Comparison of ENCODE assay signal across 9 mouse cellular contexts in genomic region chr9:65109132-65110072, GRCm38 (mm10). TPM values are rescaled to one million over a fixed set of nuclear protein-coding genes. Genes with fewer than 3 reads are reported as not detected.
DNase-seq lines count a peak whose midpoint lies in the region; ATAC-seq and TF ChIP-seq lines count a peak whose summit lies in the region.
"Had no signal": no experiment of that assay in that cellular context is flagged by ENCODE, and none has a peak within 500 bp of the region (broad histone marks: within the 10 kb centered on the region; RNA-seq: fewer than 3 reads in every experiment).

No protein-coding gene starts in this region.

- intact Hi-C loops in heart, postnatal 36 days (cut with DNase I): no loop called here
- intact Hi-C loops in gastrocnemius, adult 2 months (cut with DNase I): no loop called here
- intact Hi-C loops in left cerebral cortex, postnatal 25 days (cut with DNase I): no loop called here

- TF ChIP-seq POLR2A in brain, embryonic 14.5 days (IDR thresholded peaks at IDR 0.05; ENCODE audit: borderline replicate concordance, extremely low read depth, insufficient read depth, insufficient read length, poor library complexity, severe bottlenecking): no peak

- H3K27me3 ChIP-seq in heart, embryonic 11.5 days (ENCODE audit: control insufficient read depth, insufficient read depth, low read length): peaks cover 3% of the 10 kb centered on the region; the same call in 1 of the 2 replicates
- H3K27me3 ChIP-seq in neural tube, embryonic 11.5 days (ENCODE audit: control insufficient read depth, insufficient read depth, low read length): no peaks in the 10 kb centered on the region

- DNase-seq in heart, postnatal 36 days: no peak
- DNase-seq in brain, embryonic 14.5 days (ENCODE audit: low read depth): peak; percentile 96
- DNase-seq in gastrocnemius, adult 2 months: peak; percentile 75
- DNase-seq in left cerebral cortex, postnatal 25 days (ENCODE audit: low spot score in 2 of 2): peak; percentile 20 to 72
- DNase-seq in neural tube, embryonic 11.5 days (ENCODE audit: low spot score): peak; percentile 87
- no peak for DNase-seq in natural killer cell, adult 2 months (ENCODE audit: low spot score in 2 of 2)

- H3K4me3 ChIP-seq in heart, embryonic 11.5 days (ENCODE audit: low read depth, low read length): peak overlapping the region; percentile 31
- H3K4me3 ChIP-seq in gastrocnemius, adult 2 months: peak overlapping the region; percentile 45
- H3K4me3 ChIP-seq in neural tube, embryonic 11.5 days (ENCODE audit: low read depth, low read length): no peak overlapping the region

- 12% methylated on average over 24 of the region's 24 CpGs for WGBS in heart, embryonic 11.5 days (ENCODE audit: insufficient replicate concordance)
- WGBS in neural tube, embryonic 11.5 days: 8% methylated on average over 24 of the region's 24 CpGs

- ATAC-seq in heart, embryonic 11.5 days (replicated peaks; ENCODE audit: insufficient number of reproducible peaks, low FRiP score, low TSS enrichment): no peak
- peak; percentile 73 for ATAC-seq in neural tube, embryonic 11.5 days (ENCODE audit: insufficient read depth, low FRiP score, low TSS enrichment)
- ATAC-seq in activated CD4-positive, CD25-positive, alpha-beta regulatory T cell, adult 4 months: no peak

- H3K27ac ChIP-seq in heart, embryonic 11.5 days (ENCODE audit: low read depth, low read length): 0 out of 2 replicates have a peak overlapping the region, but pooled peaks have one; percentile 3
- H3K27ac ChIP-seq in gastrocnemius, adult 2 months: peak overlapping the region; percentile 85
- peak overlapping the region; percentile 80 for H3K27ac ChIP-seq in neural tube, embryonic 11.5 days (ENCODE audit: low read depth, low read length)

- TF ChIP-seq CTCF in brain, embryonic 14.5 days (IDR thresholded peaks at IDR 0.05; ENCODE audit: borderline replicate concordance, extremely low read depth, insufficient read depth, insufficient read length): no peak
- no peak; the same call in 1 of the 2 replicates for TF ChIP-seq CTCF in gastrocnemius, adult 2 months (IDR thresholded peaks at IDR 0.05)

- H3K36me3 ChIP-seq in heart, embryonic 11.5 days (ENCODE audit: control insufficient read depth, insufficient read depth, low read length): no peaks in the 10 kb centered on the region
- no peaks in the 10 kb centered on the region for H3K36me3 ChIP-seq in neural tube, embryonic 11.5 days (ENCODE audit: control insufficient read depth, insufficient read depth, low read length)
- H3K36me3 ChIP-seq: G1E had no signal

- no peaks in the 10 kb centered on the region for H3K9me3 ChIP-seq in heart, embryonic 11.5 days (replicated peaks; ENCODE audit: control insufficient read depth, low read length)
- no peaks in the 10 kb centered on the region for H3K9me3 ChIP-seq in neural tube, embryonic 11.5 days (ENCODE audit: control insufficient read depth, low read length)
- H3K9me3 ChIP-seq: G1E had no signal

- H3K4me1 ChIP-seq in heart, embryonic 11.5 days (ENCODE audit: control insufficient read depth, insufficient read depth, low read length): peaks cover 9% of the 10 kb centered on the region; the same call in 1 of the 2 replicates
- H3K4me1 ChIP-seq in neural tube, embryonic 11.5 days (ENCODE audit: control insufficient read depth, insufficient read depth, low read length): peaks cover 8% of the 10 kb centered on the region

- H3K4me2 ChIP-seq in heart, embryonic 11.5 days: peak overlapping the region; percentile 57
- H3K4me2 ChIP-seq in neural tube, embryonic 11.5 days (ENCODE audit: low read depth): peak overlapping the region; percentile 44

- peak overlapping the region; percentile 63 for H3K9ac ChIP-seq in heart, embryonic 11.5 days (ENCODE audit: low read depth, low read length)
- peak overlapping the region; percentile 43 for H3K9ac ChIP-seq in neural tube, embryonic 11.5 days (ENCODE audit: low read length)

RNA-seq across cellular contexts. Expression of gene Igdcc4, which starts 8.1 kb away (rescaled TPM):
- polyA plus RNA-seq in heart, embryonic 11.5 days (2014; fragmentation: Nextera tagmentation; extraction: Ambion mirVana): 11.4 and 11.8 TPM in 2 replicates
- 10 to 100 TPM in 1 of 2 experiments, 1 to 10 TPM in 1; 9.8 to 10.7 TPM for total RNA-seq in heart, postnatal 36 days (2021)
- 26.2 and 33.3 TPM in 2 replicates for polyA plus RNA-seq in brain, embryonic 14.5 days (2012; rRNA removed)
- total RNA-seq in gastrocnemius, adult 2 months (2021): 10 to 100 TPM; 22.1 to 34.4 TPM
- 10 to 100 TPM; 23.4 to 24.5 TPM for total RNA-seq in left cerebral cortex, postnatal 25 days (2021)
- 12.3 and 14.1 TPM in 2 replicates for polyA plus RNA-seq in neural tube, embryonic 11.5 days (2014; fragmentation: Nextera tagmentation; extraction: Ambion mirVana)
- polyA plus RNA-seq in activated CD4-positive, CD25-positive, alpha-beta regulatory T cell, adult 4 months (2017; shearing (Covaris generic)): under 1 TPM in 1 of 2 experiments, not detected in 1; 0.11 TPM
- polyA plus RNA-seq: G1E had no signal

RNA-seq across cellular contexts. Expression of gene Igdcc3, which starts 31.6 kb away (rescaled TPM):
- polyA plus RNA-seq in heart, embryonic 11.5 days (2014; fragmentation: Nextera tagmentation; extraction: Ambion mirVana): 6.3 and 6.8 TPM in 2 replicates
- total RNA-seq in heart, postnatal 36 days (2021): under 1 TPM in 1 of 2 experiments, not detected in 1; 0.08 TPM
- 15.0 and 19.6 TPM in 2 replicates for polyA plus RNA-seq in brain, embryonic 14.5 days (2012; rRNA removed)
- under 1 TPM; 0.17 to 0.18 TPM for total RNA-seq in gastrocnemius, adult 2 months (2021)
- total RNA-seq in left cerebral cortex, postnatal 25 days (2021): 1 to 10 TPM; 1.5 to 2.2 TPM
- polyA plus RNA-seq in neural tube, embryonic 11.5 days (2014; fragmentation: Nextera tagmentation; extraction: Ambion mirVana): 60.7 and 71.9 TPM in 2 replicates
- polyA plus RNA-seq in activated CD4-positive, CD25-positive, alpha-beta regulatory T cell, adult 4 months (2017; shearing (Covaris generic)): not detected
- polyA plus RNA-seq: G1E had no signal

Comparison
In these comparisons a context has a peak if more than half of its experiments do, and no peak if none do; other contexts are left out.
1. H3K27ac ChIP-seq: peak in every context shown above with its lines; median percentile 85 in gastrocnemius, adult 2 months; 80 in neural tube, embryonic 11.5 days; 3 in heart, embryonic 11.5 days.
2. DNase-seq: peak in brain, embryonic 14.5 days (single experiment), gastrocnemius, adult 2 months (single experiment), left cerebral cortex, postnatal 25 days (2 of 2) and neural tube, embryonic 11.5 days (single experiment); none in heart, postnatal 36 days (0 of 2) and natural killer cell, adult 2 months (0 of 2).
3. RNA of gene Igdcc4, which starts 8.1 kb away (polyA plus RNA-seq): 26.2 to 33.3 TPM in brain, embryonic 14.5 days, 12.3 to 14.1 TPM in neural tube, embryonic 11.5 days and 11.4 to 11.8 TPM in heart, embryonic 11.5 days; 0.11 TPM in activated CD4-positive, CD25-positive, alpha-beta regulatory T cell, adult 4 months; every median in the first group is over 10 times any median in the second.